Mouse (Mus musculus): ENCODE results near the gene Tns1.

Gene Tns1

GRCm38 (mm10) chr1:73991226-73991625 lies 133.0 kb downstream of the Tns1 start:
- DNase-seq (ENCODE audit: low spot score in 2 of 2): no peak

GRCm38 (mm10) chr1:73990024-73990423 lies 134.2 kb downstream of the Tns1 start:
- no peak for DNase-seq (ENCODE audit: low spot score in 2 of 2)

DNA sequence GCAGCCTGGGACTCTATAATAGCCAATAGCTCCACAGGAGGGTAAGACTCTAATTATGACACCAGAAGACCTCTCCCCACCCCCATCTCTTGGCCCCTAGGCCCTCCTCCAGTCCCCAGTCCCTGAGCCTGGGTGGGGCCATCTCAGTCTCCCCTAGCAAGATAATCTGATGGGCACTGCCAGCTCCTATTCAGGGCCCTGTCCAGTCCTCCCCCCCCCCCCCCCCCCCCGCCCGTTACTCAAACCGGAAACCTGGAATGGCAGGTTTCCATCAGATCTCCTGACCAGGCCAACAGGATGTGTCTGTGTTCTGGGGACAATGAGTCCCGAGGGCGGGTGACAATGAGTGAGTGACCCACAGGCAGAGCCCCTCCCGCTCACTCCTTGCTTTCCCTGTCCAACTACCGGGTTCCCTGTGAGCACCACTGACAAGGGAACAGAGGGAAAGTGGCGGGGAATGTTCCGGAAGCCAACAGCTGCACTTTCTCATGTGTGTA lies 136.5 kb downstream of the Tns1 start:
- no peak for DNase-seq (ENCODE audit: low spot score in 2 of 2)

DNA sequence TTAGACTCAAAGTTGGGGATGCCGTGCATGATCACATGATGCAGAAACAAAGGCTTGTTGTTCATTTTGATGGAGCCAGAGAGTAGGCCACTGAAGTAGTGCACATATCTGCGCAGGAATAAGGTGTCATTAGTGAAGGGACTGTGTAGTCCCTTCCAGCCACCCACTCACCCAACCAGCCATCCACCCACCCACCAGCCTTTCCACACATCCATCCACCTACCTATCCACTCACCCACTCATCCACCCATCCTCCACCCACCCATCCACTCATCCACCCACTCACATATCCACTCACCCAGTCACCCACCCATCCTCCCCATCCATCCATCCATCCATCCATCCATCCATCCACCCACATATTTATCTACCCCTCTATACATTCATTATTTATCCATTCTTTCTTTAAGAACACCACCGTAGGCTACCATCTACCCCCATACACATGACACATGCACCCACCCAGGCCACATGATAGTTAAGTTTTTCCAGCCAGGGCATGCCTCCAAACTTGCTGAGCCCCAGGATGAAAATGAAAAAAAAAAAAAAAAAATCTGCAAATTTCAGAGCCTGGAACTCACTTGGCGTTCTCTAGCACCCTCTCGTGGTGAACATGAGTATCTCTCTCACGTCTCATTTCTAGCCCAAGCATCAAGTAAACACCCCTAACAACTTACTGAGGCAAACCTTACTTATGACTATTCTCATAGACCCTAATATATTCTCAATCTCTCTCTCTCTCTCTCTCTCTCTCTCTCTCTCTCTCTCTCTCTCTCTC lies 137.8 kb downstream of the Tns1 start:
- DNase-seq (ENCODE audit: low spot score in 2 of 2): no peak

GRCm38 (mm10) chr1:73985611-73986010 lies 138.6 kb downstream of the Tns1 start:
- no peak for DNase-seq (ENCODE audit: low spot score in 2 of 2)

DNA sequence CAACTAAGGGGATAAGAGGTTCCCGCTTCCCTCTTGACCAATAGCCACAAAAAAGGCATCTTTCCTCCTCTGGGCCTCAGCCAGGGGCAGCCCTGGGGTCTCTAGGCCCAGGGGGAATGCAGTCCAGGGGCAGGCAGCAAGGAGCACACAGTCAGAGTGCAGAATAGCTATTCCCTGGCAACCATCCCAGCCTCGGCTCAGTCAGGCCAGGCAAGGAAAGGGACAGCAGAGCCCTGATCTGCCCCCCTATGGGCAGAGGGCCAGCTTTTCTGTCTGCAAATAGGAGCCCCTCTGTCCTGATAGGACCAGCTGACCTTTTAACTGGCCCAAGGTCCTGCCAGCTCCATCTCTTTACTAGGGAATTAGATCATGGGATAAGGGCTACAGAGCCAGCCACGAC lies 145.0 kb downstream of the Tns1 start:
- DNase-seq (ENCODE audit: low spot score in 2 of 2): no peak

- DNase-seq (ENCODE audit: low spot score in 2 of 2): no peak
Observed at GRCm38 (mm10) chr1:73978576-73978975, 145.7 kb downstream of the Tns1 start.

DNA sequence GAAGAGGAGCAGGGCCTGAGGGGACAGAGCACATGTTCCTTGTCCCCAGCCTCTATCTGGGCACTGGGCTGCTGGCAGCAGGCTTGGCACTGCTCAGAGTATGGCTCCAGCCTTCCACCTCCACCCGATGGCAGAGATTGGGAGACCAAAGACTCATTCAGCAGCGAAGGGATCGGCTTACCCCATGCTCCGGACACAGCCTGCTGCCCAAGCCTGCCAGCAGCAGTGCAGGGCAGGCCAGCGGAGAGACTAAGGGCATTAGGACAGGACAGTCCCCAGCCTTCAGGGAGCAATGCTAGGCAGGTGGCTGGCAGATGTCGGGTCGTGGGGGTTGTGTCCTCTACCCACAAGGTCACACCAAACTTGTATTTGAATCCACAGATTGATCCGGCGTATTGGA lies 150.3 kb downstream of the Tns1 start:
- no peak for DNase-seq (ENCODE audit: low spot score in 2 of 2)

DNA sequence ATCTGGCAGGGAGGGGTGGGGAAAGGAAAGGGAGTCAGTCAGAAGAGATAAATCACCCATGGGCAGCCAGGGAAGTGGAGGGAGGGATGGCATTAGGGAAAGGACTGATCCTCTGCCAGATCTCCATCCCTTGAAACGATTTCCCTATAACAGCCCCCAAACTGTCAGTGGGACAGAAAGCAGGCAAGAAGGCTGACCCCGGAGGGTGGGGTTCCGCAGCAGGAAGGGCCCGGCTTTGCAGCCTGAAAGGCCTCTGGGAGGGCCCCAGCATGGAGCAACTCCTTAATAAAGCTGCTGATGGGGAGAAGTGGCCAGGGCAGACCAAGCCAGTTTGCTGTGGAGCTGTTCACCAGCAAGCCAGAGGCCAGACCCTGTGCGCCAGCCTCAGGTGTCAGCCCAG lies 151.5 kb downstream of the Tns1 start:
- DNase-seq (ENCODE audit: low spot score in 2 of 2): no peak

GRCm38 (mm10) chr1:73970161-73970730 lies 154.0 kb downstream of the Tns1 start:
- no peak for DNase-seq (ENCODE audit: low spot score in 2 of 2)

GRCm38 (mm10) chr1:73968712-73969511 lies 155.3 kb downstream of the Tns1 start:
- no peak for DNase-seq (ENCODE audit: low spot score in 2 of 2)

- DNase-seq (ENCODE audit: low spot score in 2 of 2): no peak
Observed at GRCm38 (mm10) chr1:73966411-73967238, 157.6 kb downstream of the Tns1 start.

DNA sequence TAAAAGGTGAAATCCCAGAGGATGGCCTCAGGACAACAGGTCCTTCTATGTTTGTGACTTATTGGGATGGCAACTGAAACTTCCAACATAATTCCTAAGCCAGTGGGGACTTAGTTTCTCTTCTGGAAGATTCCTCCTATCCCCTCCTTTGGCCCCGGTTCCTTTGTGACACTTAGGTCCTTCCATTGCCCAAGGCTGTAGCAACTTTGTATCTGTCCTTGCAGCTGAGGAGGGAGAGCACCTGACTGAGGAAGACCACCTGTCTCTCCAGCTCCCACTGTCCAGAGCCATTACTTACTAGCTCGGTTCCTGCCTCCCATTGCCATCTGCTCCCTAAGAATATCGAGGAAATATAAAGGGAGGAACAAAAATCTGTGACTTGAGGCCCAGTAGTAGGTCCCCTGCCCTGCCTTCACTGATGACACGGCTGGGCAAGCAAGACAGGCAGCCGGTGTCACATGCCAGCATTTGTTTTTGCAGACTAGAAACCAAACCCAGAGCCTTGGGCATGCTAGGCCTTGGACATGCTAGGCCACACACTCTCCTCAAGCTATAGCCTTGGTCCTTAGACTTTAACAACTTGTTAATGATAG lies 160.0 kb downstream of the Tns1 start:
- DNase-seq (ENCODE audit: low spot score in 2 of 2): no peak

GRCm38 (mm10) chr1:73963626-73964025 lies 160.6 kb downstream of the Tns1 start:
- DNase-seq (ENCODE audit: low spot score in 2 of 2): peak in 1 of 2 experiments; percentile 69

- DNase-seq (ENCODE audit: low spot score in 2 of 2): peak; percentile 79 to 81
Observed at GRCm38 (mm10) chr1:73962668-73963371, 161.4 kb downstream of the Tns1 start.

DNA sequence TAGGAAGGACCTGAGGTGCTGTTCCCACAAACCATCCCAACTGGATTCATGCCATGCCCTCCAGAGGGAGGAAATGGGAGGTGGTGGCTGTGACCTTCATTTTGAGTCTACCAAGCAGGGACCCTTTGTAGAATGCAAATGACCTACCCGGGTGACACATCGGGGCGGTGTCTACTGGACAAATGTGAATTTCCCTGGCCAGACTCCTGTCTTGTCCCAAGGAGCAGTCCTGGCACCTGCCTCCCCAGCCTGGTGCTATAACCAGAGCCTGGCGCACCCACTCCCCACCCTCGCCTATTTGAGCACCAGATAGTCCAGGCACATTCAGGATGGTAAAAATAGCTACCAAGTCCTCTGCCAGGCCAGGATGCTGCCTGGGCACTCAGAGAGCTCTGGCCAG lies 162.2 kb downstream of the Tns1 start:
- no peak for DNase-seq (ENCODE audit: low spot score in 2 of 2)

DNA sequence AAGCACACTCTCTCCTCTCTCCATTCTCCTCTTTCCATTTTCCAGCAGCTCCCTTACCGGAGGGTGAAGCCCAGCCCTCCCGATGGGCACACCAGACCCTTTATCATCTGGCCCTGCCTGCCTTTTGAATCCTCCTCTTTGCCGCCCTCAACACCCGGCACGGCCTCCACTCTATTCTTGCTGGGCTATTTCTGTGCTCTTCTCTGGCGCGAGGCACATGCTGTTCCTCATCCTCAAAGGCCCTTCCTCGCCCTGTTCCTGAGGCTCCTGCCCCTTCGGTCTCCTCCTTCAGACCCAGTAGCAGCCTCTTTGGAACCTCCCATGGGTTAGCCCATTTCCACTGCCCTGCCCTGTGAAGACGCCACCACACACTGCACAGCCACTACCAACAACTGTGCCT lies 164.5 kb downstream of the Tns1 start:
- no peak for DNase-seq (ENCODE audit: low spot score in 2 of 2)

- no peak for DNase-seq (ENCODE audit: low spot score in 2 of 2)
Observed at GRCm38 (mm10) chr1:73959344-73959743, 164.9 kb downstream of the Tns1 start.

GRCm38 (mm10) chr1:73958210-73958983 lies 165.9 kb downstream of the Tns1 start:
- peak in 1 of 2 experiments; percentile 44 for DNase-seq (ENCODE audit: low spot score in 2 of 2)

DNA sequence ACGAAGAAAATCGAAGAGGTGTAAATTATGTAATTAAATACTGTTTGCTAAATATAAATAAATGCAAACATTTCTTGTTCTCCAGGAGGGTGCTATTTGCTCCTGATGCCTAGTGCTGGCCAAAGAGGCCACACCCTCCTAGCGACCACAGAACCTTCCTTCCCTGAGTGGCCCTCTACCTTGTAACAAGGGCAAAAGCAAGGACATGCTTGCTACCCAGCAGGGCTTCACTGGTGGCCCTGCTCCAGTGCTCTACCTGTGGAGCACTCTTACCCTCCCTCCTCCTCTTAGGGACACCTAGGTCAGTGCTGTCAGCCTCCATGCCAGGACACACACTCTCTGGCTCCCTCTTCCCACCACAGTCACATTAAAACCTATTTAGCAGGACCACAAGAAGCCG lies 166.8 kb downstream of the Tns1 start:
- DNase-seq (ENCODE audit: low spot score in 2 of 2): no peak
